Mouse (Mus musculus): ENCODE data around the gene Cend1. TPM values are rescaled to one million over a fixed set of nuclear protein-coding genes. Genes with fewer than 3 reads are reported as not detected.

The Cend1 gene
- 0.18 TPM in 1 of 2 replicates, not detected in the other for total RNA-seq (2015)
- not detected in 2 replicates for total RNA-seq (2017)

DNA sequence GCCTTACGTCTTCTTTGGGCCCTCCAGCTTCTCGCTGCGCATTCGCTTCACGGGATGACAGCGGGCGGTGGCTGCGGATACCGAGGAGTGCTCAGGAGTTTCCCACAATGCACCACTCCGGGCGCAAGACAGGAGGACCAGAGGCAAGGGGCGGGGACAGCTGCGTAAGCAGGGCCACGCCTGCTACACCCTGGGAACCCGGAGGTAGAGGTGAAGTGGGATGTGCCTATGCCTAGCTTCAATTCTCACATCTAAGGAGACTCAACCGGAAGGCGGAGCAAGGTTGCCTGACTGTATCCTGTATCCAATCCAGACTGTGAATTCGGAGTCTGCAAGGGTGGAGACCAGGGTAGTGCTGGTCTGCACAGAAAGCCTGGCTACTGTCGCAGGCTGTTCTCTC lies at the start of gene Cend1:
Gene Cend1, minus strand, starts transcription at position 182 of the 400 bp plus-strand sequence.
- no peak for ATAC-seq (ENCODE audit: poor library complexity, severe bottlenecking)

DNA sequence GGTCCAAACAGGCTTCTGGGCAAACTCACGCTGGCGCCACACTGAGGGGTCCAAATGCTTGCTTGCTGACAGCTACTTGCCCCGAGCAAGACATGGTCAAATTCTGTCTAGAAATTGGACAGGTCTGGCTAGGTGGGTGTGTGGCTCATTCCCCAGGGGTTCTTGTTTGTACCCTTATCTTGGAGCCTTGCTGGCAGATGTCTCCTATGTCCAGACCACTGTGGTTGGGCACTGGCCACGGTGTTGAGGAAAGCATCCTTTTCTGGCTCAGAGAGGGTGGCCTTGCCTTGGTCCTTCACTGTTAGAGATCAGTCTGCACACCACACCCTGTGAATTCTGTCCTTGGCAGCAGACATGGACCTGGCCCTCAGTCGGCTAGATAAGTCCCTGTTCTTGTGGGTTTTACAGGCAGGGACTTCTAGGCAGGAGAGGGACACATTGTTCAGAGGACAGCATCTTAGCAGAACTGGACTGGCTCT lies 49.0 kb upstream of the Cend1 start:
- no peak for ATAC-seq (ENCODE audit: poor library complexity, severe bottlenecking)

DNA sequence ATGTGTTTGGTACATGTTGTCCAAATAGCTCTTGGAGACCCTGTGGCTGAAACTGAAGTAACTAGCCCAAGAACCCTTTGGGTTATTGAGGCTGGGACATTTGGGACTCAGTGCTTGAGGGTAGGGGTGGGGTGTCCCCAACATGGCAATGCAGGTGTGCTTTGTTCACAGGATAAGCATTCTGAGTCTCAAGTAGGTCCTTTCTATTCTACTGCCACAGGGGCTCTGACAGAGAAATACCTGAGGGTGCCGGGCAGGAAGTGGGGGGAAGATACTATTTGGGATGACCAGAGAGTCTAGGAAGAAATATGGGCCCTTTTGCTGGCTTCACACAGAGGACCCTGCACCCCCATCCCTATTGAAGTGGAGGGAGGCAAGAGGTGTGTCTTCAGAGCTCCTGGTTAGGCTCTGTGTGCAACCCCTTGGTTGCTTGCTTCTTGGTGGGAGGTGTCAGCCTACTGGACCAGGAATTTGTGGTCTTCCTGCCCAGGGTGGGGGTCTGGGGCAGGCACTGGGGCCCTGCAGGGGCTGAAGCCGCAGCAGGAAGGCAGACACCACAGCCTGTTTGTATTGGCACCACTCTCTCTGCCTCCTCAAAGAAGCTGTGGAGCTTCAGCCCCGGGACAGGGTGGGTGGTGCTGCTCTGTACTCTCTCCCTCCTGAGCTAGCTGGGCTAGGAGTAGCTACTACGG lies 48.4 kb upstream of the Cend1 start:
- ATAC-seq (ENCODE audit: poor library complexity, severe bottlenecking) = no peak

DNA sequence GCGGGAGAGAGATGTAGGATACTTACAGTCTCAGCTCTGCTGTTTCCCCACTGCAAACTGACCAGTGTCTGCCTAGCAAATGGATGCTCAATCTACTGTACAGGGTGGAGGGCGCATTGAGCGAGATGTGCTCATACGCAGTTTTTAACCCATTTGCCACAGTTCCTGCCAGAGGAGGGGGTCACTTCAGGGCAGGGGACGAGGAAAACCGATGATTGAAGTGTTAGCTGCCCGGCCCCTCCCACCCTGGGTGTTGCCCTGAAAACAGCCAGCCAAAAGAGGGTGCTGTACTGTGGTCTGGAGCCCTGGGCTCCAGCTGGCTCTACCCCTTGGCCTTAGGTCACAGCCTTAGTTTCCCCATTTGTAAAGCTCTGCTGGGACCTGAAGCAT lies 47.7 kb upstream of the Cend1 start:
- ATAC-seq (ENCODE audit: poor library complexity, severe bottlenecking) = no peak

DNA sequence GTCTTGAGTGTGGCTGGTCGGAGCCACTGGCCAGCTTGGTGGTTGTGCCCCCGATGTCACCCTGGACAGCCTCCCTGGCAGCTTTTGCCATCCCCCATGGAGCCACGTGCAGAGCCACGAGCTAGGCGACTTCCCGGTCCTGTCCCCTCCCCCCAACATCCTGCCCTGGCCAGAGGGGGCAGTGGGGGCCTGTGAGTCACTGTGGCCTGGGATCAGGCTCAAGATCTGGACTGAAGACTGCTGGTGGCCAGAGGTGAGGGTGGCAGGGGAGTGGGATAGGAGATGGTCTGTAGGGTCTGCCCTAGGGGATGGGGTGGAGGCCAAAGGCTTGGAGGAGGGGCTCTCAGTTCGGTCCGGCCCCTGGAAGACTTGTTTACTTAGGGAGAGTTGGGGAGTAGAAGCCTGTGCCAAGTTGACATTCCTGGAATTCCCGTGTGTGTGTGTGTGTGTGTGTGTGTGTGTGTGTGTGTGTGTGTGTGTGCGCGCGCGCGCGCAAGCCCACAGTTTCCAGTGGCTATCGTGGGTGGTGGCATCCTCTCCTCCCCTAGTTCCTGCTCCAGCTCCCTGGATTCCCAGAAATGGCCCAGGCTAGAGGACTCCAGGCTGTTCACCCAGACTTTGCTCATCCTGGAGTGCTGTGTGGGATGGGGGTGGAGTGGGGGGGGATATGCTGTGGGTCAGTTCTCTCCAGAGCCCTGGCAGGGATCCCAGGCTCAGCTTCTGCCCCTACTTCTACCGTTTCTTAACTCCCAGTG lies 47.1 kb upstream of the Cend1 start:
- ATAC-seq (ENCODE audit: poor library complexity, severe bottlenecking) = peak; percentile 34

DNA sequence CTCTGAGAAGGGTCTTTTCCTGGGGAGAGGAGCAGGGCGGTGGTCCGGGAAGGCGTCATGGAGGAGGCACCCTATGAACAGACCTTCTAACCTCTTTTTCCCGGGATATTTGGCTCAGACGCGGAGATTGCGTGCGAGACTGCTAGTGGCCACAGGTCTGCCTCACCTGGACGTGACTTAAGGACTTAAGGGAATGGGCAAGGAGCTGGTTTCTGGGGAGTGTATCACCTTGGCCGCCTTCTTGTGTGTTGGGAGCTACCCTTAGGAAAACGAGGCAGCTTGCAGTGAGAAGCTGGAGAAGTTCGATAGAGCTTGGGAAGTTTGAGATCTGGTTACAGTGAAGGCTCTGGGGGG lies 46.5 kb upstream of the Cend1 start:
- ATAC-seq (ENCODE audit: poor library complexity, severe bottlenecking) = no peak

GRCm38 (mm10) chr7:141475011-141475804 lies 45.9 kb upstream of the Cend1 start, which contains the start of the genes Polr2l and Tspan4:
TSS of gene Polr2l (minus strand) at chr7:141475132.
TSS of gene Tspan4 (plus strand) at chr7:141475240.
- ATAC-seq (ENCODE audit: poor library complexity, severe bottlenecking) = peak; percentile 80

- ATAC-seq (ENCODE audit: poor library complexity, severe bottlenecking) = no peak
These were observed 44.9 kb upstream of the Cend1 start for GRCm38 (mm10) chr7:141474160-141474559.

- no peak for ATAC-seq (ENCODE audit: poor library complexity, severe bottlenecking)
These were observed 43.5 kb upstream of the Cend1 start for GRCm38 (mm10) chr7:141472763-141473162.

GRCm38 (mm10) chr7:141472226-141472625 lies 42.9 kb upstream of the Cend1 start:
- no peak for ATAC-seq (ENCODE audit: poor library complexity, severe bottlenecking)

GRCm38 (mm10) chr7:141471236-141471635 lies 41.9 kb upstream of the Cend1 start:
- no peak for ATAC-seq (ENCODE audit: poor library complexity, severe bottlenecking)

GRCm38 (mm10) chr7:141470637-141470944 lies 41.3 kb upstream of the Cend1 start:
- ATAC-seq (ENCODE audit: poor library complexity, severe bottlenecking) = no peak

DNA sequence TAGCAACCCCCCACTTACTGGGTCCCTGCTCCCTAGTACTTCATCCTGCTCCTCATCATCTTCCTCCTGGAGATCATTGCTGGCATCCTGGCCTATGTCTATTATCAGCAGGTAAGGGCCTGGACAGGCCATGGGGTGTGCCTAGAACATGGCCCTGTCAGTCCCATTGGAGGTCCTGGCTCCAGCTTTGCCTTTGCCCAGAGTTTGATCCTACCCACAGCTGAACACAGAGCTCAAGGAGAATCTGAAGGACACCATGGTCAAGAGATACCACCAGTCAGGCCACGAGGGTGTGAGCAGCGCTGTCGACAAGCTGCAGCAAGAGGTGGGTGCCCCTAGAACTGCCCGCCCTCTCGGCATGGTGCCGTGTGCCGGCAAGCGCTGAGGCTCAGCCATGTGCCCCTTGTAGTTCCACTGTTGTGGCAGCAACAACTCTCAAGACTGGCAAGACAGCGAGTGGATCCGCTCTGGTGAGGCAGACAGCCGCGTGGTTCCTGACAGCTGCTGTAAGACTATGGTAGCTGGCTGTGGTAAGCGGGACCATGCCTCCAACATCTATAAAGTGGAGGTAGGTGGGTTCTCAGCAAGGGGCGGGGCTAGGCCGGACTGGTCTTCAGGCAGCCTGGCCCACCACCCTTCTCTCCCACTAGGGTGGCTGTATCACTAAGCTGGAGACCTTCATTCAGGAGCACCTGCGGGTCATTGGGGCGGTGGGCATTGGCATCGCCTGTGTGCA lies 40.8 kb upstream of the Cend1 start:
- no peak for ATAC-seq (ENCODE audit: poor library complexity, severe bottlenecking)

- no peak for ATAC-seq (ENCODE audit: poor library complexity, severe bottlenecking)
These were observed 40.1 kb upstream of the Cend1 start for GRCm38 (mm10) chr7:141469352-141469751.

GRCm38 (mm10) chr7:141468522-141469211 lies 39.4 kb upstream of the Cend1 start:
- peak; percentile 53 for ATAC-seq (ENCODE audit: poor library complexity, severe bottlenecking)

DNA sequence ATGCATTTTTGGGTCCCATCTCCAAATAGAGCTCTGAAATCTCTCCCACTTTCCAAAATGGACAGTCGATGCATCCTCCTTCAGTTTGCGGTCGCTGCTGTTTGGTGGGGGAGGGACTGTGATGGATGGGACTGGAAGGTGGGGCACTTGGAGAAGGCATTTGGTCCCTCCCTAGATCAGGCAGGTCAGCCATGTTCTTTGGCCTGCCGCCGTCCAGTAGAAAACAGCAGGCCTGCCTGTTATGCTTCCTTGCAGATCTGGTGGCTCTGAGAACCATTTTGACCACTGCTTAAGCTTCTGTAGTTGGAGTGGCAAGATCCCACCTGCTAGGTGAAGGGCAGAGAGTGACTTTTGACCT lies 38.9 kb upstream of the Cend1 start:
- ATAC-seq (ENCODE audit: poor library complexity, severe bottlenecking) = no peak

DNA sequence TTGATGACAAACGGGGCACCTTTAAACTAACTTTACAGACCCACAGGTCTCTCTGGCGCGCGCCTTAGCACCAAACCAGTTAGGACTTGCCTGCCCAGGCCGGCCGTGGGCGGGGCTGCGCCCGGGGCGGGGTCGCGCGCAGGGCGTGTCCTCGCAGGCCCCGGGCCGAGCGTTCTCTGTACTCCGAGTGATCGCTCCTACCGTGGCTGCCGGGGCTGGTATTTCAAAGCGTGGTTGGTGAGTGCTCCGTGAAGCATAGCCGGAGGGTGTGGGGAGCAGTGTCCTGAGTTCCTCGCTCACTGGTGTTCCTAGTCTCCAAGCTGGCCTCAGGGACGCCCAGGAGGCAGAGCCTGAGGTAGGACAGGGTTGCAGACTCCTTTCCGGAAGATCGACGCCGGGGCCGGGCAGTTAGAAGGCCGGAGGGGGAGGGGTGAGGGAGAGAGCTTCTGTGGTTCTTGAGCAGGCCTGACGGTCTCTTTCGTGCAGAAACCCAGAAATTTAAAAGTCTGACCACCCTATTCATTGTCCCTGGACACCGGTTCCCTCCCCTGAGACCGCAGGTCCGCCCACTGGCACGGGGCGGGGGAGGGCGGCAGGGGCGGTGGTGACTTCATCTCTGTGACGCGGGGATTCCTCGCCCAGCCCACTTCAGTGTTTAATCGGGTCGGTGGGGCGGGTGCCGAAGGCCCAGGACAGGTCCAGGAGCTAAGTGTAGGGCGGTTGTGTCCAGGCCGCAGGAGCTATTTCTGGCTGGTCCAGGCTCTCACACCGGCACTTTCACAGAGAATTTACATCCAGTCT lies 38.1 kb upstream of the Cend1 start, which contains the start of gene Cd151:
Gene Cd151, plus strand, starts transcription at position 163 of the 801 bp plus-strand sequence.
- peak; percentile 73 for ATAC-seq (ENCODE audit: poor library complexity, severe bottlenecking)

DNA sequence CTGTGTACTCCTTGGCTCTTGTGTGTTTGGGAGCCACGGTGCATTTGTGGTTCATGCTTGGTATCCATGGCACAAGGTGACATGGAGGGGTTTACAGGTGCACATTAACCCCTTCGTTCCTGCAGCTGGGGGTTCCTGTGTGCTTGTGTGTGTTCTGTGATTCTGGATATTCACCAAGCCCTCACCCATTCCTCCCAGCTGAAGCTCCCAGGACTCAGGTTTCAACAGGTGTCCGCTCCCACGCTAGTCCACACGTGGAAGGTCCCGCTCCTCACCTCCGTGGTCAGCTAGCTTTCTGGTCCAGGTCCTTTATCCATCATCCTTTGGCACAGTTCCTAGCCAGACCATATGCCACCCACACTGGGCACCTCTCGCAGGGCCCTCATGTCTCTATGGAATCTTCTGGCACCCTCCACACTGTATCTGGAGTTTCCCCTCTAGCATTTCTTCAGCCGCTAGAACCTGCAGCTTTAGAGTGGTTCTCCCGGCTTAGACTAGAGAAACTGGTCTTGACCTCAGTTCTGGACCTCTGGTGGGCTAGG lies 37.4 kb upstream of the Cend1 start:
- no peak for ATAC-seq (ENCODE audit: poor library complexity, severe bottlenecking)

GRCm38 (mm10) chr7:141466045-141466394 lies 36.7 kb upstream of the Cend1 start:
- no peak for ATAC-seq (ENCODE audit: poor library complexity, severe bottlenecking)

Measured in megakaryocyte, adult 5-6 weeks (primary cell).